8 mouse cellular contexts compared by ENCODE assay signal in the genomic region with DNA sequence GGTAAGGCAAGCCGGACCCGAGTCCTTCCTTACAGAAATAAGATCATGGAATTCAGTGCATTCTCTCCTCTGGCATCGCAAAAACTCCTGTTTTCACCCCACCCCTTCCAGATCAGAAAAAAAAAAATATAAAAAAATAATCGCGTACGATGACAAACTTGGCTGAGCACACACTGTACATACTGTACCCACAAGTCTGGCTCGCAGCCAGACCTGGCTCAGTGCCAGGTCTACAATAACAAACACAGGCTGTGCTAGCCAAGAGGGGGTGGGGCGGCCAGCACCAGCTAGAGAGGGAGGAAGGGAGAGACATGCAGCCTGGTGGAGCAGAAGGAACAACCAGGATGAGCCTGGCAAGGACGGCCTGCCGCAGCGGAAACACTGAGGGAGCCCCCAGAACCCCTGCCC.
DNase-seq lines count a peak whose midpoint lies in the region; ATAC-seq lines count a peak whose summit lies in the region.

No protein-coding gene starts in this region.

- H3K9me3 ChIP-seq in intestine, embryonic 16.5 days (ENCODE audit: control insufficient read depth, low read length), result no peaks in the 10 kb centered on the region

- peak overlapping the region; percentile 55 for H3K27ac ChIP-seq in intestine, embryonic 16.5 days (ENCODE audit: low read length)

- WGBS in intestine, embryonic 16.5 days, result 15% methylated on average over 11 of the region's 11 CpGs

- intact Hi-C loops in left cerebral cortex, postnatal 14 days (cut with DNase I), result no loop called here

- peaks cover 28% of the 10 kb centered on the region for H3K4me1 ChIP-seq in intestine, embryonic 16.5 days (ENCODE audit: control insufficient read depth, insufficient read depth, low read length)

- DNase-seq in adrenal gland, adult 18-20 months (ENCODE audit: low spot score in 2 of 2), result peak; percentile 91 to 97
- DNase-seq in embryo, embryonic 11 days, result peak; percentile 79
- peak; percentile 73 for DNase-seq in gonadal fat pad, adult 2 months (ENCODE audit: low read depth)
- peak; percentile 93 to 98 for DNase-seq in left cerebral cortex, postnatal 14 days (ENCODE audit: low spot score in 2 of 2)
- DNase-seq in mesoderm, embryonic 11.5 days (ENCODE audit: low read depth, low spot score), result peak; percentile 92
- peak; percentile 74 for DNase-seq in right cerebral cortex, postnatal 25 days
- DNase-seq in urinary bladder, postnatal 36 days (ENCODE audit: low spot score in 2 of 2), result peak; percentile 95 to 97

- H3K36me3 ChIP-seq in intestine, embryonic 16.5 days (ENCODE audit: control insufficient read depth, insufficient read depth, low read length), result no peaks in the 10 kb centered on the region

- no peaks in the 10 kb centered on the region for H3K27me3 ChIP-seq in intestine, embryonic 16.5 days (replicated peaks; ENCODE audit: control insufficient read depth, insufficient read depth, low read length)

- H3K9ac ChIP-seq in intestine, embryonic 16.5 days (ENCODE audit: low read depth, low read length), result peak overlapping the region; percentile 38

- ATAC-seq in intestine, embryonic 16.5 days, result peak; percentile 92

- H3K4me3 ChIP-seq in intestine, embryonic 16.5 days (ENCODE audit: low read length), result 0 out of 2 replicates have a peak overlapping the region, but pooled peaks have one; percentile 4

- H3K4me2 ChIP-seq in intestine, embryonic 16.5 days (ENCODE audit: low read depth, low read length), result peak overlapping the region; percentile 21; the same call in 1 of the 2 replicates

Comparison
In these comparisons a context has a peak if more than half of its experiments do, and no peak if none do; other contexts are left out.
1. Peak in every context shown above with its lines: DNase-seq, ATAC-seq, H3K4me3 ChIP-seq and H3K27ac ChIP-seq.